Mouse (Mus musculus): ENCODE results near the gene Slc7a11.

GRCm38 (mm10) chr3:50445050-50445775, 1.8 kb upstream of the Slc7a11 start:
- TF ChIP-seq POLR2A (IDR thresholded peaks at IDR 0.05; ENCODE audit: borderline replicate concordance, extremely low read depth, low read depth, low read length) (no peak), CTCF (IDR thresholded peaks at IDR 0.05; ENCODE audit: insufficient read depth, low read length) (no peak)
